Mouse (Mus musculus) urinary bladder, postnatal 0 days (tissue): ENCODE measurements around the gene Gtpbp8. TPM values are rescaled to one million over a fixed set of nuclear protein-coding genes. Genes with fewer than 3 reads are reported as not detected.

Experiments used
- polyA plus RNA-seq: library from polyadenylated mRNA; unstranded; fragments of >200 nt; fragmentation: Nextera tagmentation; extraction: Ambion mirVana; gene quantifications from 2 replicates; pipeline ENCODE4 v1.2.1, GENCODE M21; 2015

The Gtpbp8 gene
- 18.2 and 24.8 TPM in 2 replicates for polyA plus RNA-seq

DNA sequence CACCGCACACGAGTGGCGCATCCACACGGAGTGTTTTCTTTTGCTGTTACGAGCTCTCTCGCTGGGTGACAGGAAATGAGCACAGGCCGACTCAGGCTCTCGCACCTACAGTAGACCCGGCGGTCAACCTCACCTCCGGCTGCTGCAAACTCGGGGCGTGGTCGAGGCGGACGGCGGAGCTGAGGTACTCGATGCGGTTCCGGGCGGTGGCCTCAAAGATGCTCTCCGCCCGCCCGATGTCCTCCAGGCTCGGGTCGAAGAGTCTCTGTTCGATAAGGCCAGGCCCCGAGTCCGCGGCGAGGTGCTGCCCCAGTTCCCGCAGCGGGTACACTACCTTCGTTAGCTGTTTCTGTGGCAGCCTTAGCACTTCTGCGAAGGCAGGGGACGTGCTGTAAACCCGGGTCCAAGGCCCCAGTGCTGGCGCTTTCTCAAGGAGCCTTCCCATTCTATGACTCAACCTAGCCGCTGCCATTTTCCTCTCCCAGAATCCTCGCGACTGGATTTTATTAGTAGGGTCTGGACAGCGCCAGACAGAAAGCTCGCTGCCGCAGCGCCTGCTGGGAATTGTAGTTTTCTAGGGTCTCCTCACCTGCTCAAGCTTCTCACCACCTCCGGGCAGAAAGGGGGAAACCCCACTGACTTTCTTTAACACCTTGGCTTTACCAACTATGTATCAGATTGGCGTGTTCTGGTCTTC lies at the start of gene Gtpbp8:
Gtpbp8 (minus strand) TSS at position 498 of the 697 bp plus-strand sequence.

GRCm38 (mm10) chr16:44765555-44766319 lies 19.6 kb upstream of the Gtpbp8 start, which contains the start of gene Cd200r1:
Gene Cd200r1 (plus strand): TSS chr16:44765736.

GRCm38 (mm10) chr16:44724083-44724787 lies 21.9 kb downstream of the Gtpbp8 start, which contains the start of gene Nepro:
Gene Nepro (plus strand): TSS chr16:44724301.

Other genes starting within 250 kb of the Gtpbp8 start
- 19.1 and 23.6 TPM in 2 replicates for gene Boc, start 187.5 kb downstream of the Gtpbp8 start, polyA plus RNA-seq
- gene Nepro, start 22.1 kb downstream of the Gtpbp8 start, polyA plus RNA-seq: 4.5 and 5.1 TPM in 2 replicates
- gene Cd200r1, start 19.4 kb upstream of the Gtpbp8 start, polyA plus RNA-seq: 1.6 and 4.0 TPM in 2 replicates
- gene Cd200r4, start 65.4 kb upstream of the Gtpbp8 start, polyA plus RNA-seq: 0.12 and 0.64 TPM in 2 replicates
- gene Cd200r2, start 120.7 kb upstream of the Gtpbp8 start, polyA plus RNA-seq: 0.15 TPM in 1 of 2 replicates, not detected in the other
- 5.1 and 6.8 TPM in 2 replicates for gene Cd200r3, start 197.3 kb upstream of the Gtpbp8 start, polyA plus RNA-seq